Mouse (Mus musculus): Measurements from ENCODE around the gene Tk2. TPM values are rescaled to one million over a fixed set of nuclear protein-coding genes. Genes with fewer than 3 reads are reported as not detected.

The Tk2 gene
- polyA plus RNA-seq (2017; shearing (Covaris generic)): 66.9 TPM

DNA sequence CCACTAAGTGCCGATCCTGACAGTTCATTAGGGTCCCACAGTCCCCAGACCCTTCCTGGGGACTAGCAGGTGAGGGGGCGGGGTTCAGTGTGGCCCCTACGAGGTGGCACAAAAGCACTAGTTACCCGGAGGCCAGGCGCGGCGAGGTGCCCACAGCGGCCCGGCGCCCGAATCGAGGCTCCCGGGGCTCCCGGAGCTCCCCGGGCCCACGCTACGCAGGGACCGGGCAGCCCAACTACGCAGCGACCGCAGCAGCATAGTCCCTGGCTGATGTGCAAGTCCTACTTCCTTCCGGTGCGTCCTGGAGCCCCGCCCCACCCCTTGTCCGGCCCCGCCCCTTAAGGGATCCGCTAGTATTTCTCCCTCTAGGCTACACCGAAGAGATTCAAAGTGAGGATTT lies at the start of gene Tk2:
Tk2 (minus strand) TSS at position 283 of the 400 bp plus-strand sequence.

GRCm38 (mm10) chr8:104293081-104293480 lies 44.7 kb upstream of the Tk2 start, which contains the start of gene Cmtm2a:
Gene Cmtm2a (minus strand): TSS chr8:104293181.

GRCm38 (mm10) chr8:104250439-104251367 lies 2.3 kb upstream of the Tk2 start, which contains the start of gene Cklf:
Gene Cklf (plus strand): TSS chr8:104250861.

Other genes starting within 250 kb of the Tk2 start
- gene Cdh5, start 146.9 kb downstream of the Tk2 start, polyA plus RNA-seq (2017; shearing (Covaris generic)): not detected
- not detected for gene Bean1, start 78.1 kb downstream of the Tk2 start, polyA plus RNA-seq (2017; shearing (Covaris generic))
- 80.1 TPM for gene Cklf, start 2.3 kb upstream of the Tk2 start, polyA plus RNA-seq (2017; shearing (Covaris generic))
- not detected for gene Cmtm2a, start 44.6 kb upstream of the Tk2 start, polyA plus RNA-seq (2017; shearing (Covaris generic))
- gene Gm45711, start 61.5 kb upstream of the Tk2 start, polyA plus RNA-seq (2017; shearing (Covaris generic)): not detected
- gene Cmtm1, start 61.6 kb upstream of the Tk2 start, polyA plus RNA-seq (2017; shearing (Covaris generic)): not detected
- gene Gm11020, start 73.0 kb upstream of the Tk2 start, polyA plus RNA-seq (2017; shearing (Covaris generic)): not detected
- not detected for gene Cmtm2b, start 73.7 kb upstream of the Tk2 start, polyA plus RNA-seq (2017; shearing (Covaris generic))
- 9.0 TPM for gene Cmtm3, start 90.9 kb upstream of the Tk2 start, polyA plus RNA-seq (2017; shearing (Covaris generic))
- gene Cmtm4, start 147.2 kb upstream of the Tk2 start, polyA plus RNA-seq (2017; shearing (Covaris generic)): 0.71 TPM
- 64.1 TPM for gene Dync1li2, start 194.5 kb upstream of the Tk2 start, polyA plus RNA-seq (2017; shearing (Covaris generic))

Data from naive thymus-derived CD4-positive, alpha-beta T cell, adult 5 months (primary cell).